Mouse (Mus musculus) left cerebral cortex, adult 2 months (tissue): Measurements from ENCODE around the gene Mroh8. TPM values are rescaled to one million over a fixed set of nuclear protein-coding genes. Genes with fewer than 3 reads are reported as not detected.

ENCODE experiments used
- DNase-seq, 2 experiments: peaks; one replicate each; pipeline ENCODE4 v3.0.0; 2021 to 2022; ENCODE audit warnings: low spot score in 2 of 2, mixed read lengths in 1 of 2; ENCODE audit errors: extremely low spot score in 1 of 2
- H3K27ac ChIP-seq: fragments of 200-600 bp; 2 replicates; pipeline ENCODE4 v1.8.1; 2022
- H3K4me3 ChIP-seq: fragments of 200-600 bp; 2 replicates; pipeline ENCODE4 v1.8.1; 2022
- CTCF ChIP-seq: fragments of 200-600 bp; IDR thresholded peaks from 2 replicates; pipeline ENCODE4 v1.8.1; 2022; ENCODE audit warnings: antibody characterized with exemption, mild to moderate bottlenecking, moderate library complexity
- intact Hi-C: fragments of 180-260 bp; cut with DNase I; formaldehyde crosslinking; loops from one replicate; pipeline ENCODE4 v1.15.1; 2025
- total RNA-seq, 2 experiments: library from RNA; stranded (reverse); gene quantifications; 2 replicates each; pipeline ENCODE4 v1.2.3; 2021

Mroh8 gene
- total RNA-seq, 2 experiments from 2014 or later, result 1.6 to 2.4 TPM

DNA sequence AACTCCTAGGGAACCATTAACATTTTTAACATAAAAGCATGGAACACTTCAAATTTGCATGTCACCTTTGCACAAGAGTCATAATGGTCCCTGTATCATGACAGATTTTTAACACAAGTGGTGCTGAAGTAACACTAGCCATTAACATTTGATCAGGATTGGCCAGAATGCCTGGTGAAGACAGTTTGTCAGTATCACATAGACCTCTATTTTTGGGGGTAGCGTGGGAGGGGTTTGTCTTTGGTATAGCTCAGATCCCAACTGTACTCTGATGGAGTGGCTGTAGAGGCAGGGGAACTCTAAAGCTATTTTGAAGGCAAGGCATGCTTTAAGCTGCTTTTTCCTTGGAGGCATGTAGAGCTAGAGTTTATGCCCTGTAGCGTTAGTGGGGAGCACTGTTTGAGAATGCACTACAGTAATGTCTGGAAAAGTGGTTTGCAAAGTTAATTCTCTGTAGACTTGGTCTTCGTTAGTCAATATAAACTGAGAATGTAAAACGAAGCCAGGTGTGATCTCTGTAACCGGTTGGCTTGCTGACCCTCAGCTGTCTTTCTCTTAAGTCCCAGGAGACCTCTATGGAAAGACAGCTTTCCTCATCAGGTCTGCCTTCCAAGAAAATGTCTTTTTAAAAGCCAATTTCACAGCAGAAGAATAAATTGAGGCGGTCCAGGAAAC, 31.8 kb upstream of the Mroh8 start:
- TF ChIP-seq CTCF, result no peak
- no peak for DNase-seq
- intact Hi-C loops, result no loop called here
- H3K27ac ChIP-seq, result no peak overlapping the region
- no peak overlapping the region for H3K4me3 ChIP-seq

GRCm38 (mm10) chr2:157309611-157310010, 30.3 kb upstream of the Mroh8 start:
- Histone ChIP-seq H3K4me3 (no peak overlapping the region), H3K27ac (no peak overlapping the region)
- TF ChIP-seq CTCF, result no peak
- no peak for DNase-seq
- intact Hi-C loops, result no loop called here

DNA sequence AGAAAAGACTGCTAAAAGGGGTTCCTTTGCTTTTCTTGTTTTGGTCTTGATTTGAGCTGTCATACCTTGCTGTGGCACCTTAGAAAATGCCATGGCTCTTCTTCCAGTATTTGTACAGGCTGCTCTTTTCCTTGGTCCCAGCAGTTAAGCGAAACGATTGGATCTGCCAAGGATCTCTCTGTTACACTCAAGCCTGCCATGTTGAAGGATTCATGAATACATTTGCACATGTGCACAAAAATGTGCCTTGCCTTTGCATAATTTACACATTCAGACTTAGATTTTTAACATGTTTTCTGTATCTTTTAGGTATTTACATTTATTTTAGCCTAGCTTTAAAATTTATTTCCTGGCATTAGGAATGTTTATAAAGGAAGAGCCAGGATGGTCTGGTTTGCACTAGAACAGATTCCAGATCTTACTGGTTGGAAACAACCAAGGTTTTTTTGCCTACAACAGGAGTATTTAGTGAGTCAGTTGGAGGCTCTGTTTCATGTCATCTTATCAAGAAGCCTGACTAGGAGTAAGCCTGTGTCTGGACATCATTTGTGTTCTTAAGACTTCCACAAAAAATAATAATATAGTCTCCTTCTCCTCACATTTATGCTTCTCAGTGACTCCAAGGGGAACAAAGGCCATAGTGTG, 29.0 kb upstream of the Mroh8 start:
- intact Hi-C loops, result no loop called here
- Histone ChIP-seq H3K4me3 (no peak overlapping the region), H3K27ac (no peak overlapping the region)
- no peak for DNase-seq
- no peak for TF ChIP-seq CTCF

- no peak for DNase-seq
- no peak overlapping the region for H3K4me3 ChIP-seq
- H3K27ac ChIP-seq, result no peak overlapping the region
- intact Hi-C loops, result no loop called here
- no peak for TF ChIP-seq CTCF
Measured at GRCm38 (mm10) chr2:157307715-157308265, 28.4 kb upstream of the Mroh8 start.

DNA sequence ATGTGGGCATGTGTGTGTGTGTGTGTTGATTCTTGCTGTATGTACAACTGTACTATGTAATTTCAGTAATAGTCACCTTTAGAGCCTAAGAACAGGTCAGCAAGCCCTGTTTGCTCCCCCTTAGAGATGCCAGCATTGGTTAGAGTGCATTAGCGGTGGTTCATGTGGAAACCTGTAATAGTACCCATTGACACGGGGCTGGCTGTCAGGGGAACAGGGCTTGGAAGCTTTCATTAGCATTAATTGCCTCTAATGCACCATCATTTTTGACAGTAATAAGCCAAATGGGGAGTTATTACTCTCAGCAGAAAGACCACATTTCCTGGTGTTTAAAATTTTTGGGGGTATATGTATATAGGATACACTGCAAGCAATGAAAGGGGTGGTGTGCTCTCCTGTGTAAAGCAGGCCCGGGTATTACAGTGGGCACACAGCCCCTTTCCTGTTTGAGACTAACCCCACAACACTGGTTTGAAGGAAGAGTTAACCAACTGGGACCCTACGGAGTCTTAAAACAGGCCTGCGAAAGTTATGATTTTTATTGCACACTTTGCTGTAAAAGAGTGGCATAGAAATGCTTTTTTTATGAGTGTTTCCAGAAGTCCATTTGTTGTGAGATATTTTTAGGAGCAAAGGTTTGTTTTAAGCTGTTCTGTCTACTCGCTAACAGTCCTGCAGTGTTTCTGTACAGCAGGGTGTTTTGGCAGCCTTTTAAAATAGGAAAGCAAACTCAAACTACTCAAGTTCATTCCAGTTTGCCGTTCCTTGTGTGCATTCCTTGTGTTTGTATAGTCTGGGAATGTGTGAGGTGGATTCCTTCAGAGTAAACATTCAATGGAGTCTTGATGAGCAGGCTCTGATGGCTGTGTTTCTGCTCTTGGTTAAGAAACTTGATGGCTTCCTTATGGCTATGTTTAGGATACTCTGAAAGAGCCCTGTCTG, 27.0 kb upstream of the Mroh8 start:
- intact Hi-C loops, result no loop called here
- Histone ChIP-seq H3K27ac (no peak overlapping the region), H3K4me3 (no peak overlapping the region)
- DNase-seq, result no peak
- TF ChIP-seq CTCF, result no peak

DNA sequence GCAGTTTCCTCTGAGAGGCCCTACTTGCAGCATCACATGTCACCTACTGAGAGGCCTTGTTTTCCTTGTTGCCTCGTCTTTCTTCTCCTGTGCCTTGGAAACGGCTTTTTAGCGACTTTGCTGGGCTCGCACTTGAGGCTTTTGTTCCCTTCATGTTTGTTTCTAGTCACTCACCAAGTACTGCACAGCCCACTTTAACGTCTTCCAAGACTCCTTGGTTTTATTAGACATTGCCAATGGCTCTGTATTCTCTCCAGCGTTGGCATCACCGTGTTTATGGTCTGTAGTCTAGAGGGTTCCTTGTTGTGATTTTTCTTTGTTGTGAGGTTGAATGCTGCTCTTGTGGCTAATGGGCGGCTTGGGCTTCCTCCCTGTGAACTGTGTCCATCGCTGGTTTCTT, 23.7 kb upstream of the Mroh8 start:
- H3K4me3 ChIP-seq, result no peak overlapping the region
- no peak for TF ChIP-seq CTCF
- no peak for DNase-seq
- H3K27ac ChIP-seq, result peak overlapping the region; percentile 21; the same call in 1 of the 2 replicates
- intact Hi-C loops, result no loop called here

GRCm38 (mm10) chr2:157300051-157300450, 20.7 kb upstream of the Mroh8 start:
- Histone ChIP-seq H3K27ac (no peak overlapping the region), H3K4me3 (no peak overlapping the region)
- no peak for TF ChIP-seq CTCF
- intact Hi-C loops, result no loop called here
- no peak for DNase-seq

DNA sequence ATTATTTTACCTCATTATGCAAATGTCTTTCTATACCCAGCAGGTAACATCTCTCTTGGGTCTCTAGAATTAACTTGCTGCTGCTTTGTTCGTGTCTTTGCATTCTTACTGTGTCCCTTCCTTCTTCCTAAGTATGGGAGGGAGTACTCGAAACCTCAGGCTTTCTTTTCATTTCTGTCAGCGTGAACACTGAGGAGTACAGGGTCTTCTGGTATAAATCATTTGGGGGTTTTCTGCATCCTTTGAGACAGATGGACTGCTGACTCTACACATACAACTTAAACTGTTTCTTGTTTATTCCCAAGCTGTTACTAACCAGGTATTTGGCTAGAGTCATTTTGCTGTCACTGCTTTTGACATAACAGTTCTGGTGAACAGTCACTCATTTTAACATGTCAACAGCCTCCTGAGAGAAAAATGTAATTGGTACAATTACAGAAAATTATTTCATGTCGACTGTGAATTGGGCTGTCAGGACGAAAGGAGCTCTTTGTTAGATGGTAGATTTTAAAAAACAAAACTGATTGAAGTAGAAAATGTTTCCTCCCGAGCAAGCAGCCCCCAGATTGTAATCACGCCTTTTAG, 16.8 kb upstream of the Mroh8 start:
- intact Hi-C loops, result no loop called here
- TF ChIP-seq CTCF, result no peak
- DNase-seq, result no peak
- Histone ChIP-seq H3K27ac (no peak overlapping the region), H3K4me3 (no peak overlapping the region)

- intact Hi-C loops, result loop anchor here (2.0 kb wide), 1 partner anchor 47 kb away; no protein-coding TSS in a partner anchor
- DNase-seq, result peak; percentile 69 to 81
- peak; percentile 85 for TF ChIP-seq CTCF
- H3K27ac ChIP-seq, result no peak overlapping the region
- H3K4me3 ChIP-seq, result no peak overlapping the region
Measured at GRCm38 (mm10) chr2:157292093-157292492, 12.7 kb upstream of the Mroh8 start.

- no peak for DNase-seq
- H3K27ac ChIP-seq, result no peak overlapping the region
- intact Hi-C loops, result loop anchor here (5.0 kb wide), 1 partner anchor 168 kb away; no protein-coding TSS in a partner anchor
- no peak overlapping the region for H3K4me3 ChIP-seq
- no peak for TF ChIP-seq CTCF
Measured at GRCm38 (mm10) chr2:157288996-157289395, 9.6 kb upstream of the Mroh8 start.

DNA sequence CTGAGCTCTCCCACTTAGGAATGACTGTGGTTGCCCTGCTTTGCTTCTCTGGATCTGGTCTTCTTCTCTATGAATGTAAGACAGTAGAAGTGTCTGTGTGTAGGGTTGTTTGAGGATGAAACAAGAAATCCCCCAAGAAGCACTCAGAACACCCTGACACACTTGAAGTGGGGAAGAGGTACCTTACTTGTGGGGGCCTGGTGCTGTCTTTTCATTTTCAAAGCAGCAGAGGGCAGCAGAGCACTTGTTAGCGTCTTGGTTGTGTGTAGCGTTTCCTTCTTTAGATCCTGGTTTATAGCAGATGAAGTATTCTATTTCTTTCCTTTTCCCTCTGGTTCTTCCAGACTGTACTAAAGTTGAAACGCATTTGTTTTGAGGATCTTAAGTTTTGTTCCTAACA, 8.2 kb upstream of the Mroh8 start:
- intact Hi-C loops, result loop anchor here (2.0 to 5.0 kb wide), 2 partner anchors 170 to 283 kb away; partner anchors contain the start of gene Blcap
- peak; percentile 81 for TF ChIP-seq CTCF
- no peak overlapping the region for H3K4me3 ChIP-seq
- DNase-seq, result peak; percentile 53 to 55
- no peak overlapping the region for H3K27ac ChIP-seq
